Mouse (Mus musculus): Measurements from ENCODE around the gene Tpra1.

The Tpra1 gene

DNA sequence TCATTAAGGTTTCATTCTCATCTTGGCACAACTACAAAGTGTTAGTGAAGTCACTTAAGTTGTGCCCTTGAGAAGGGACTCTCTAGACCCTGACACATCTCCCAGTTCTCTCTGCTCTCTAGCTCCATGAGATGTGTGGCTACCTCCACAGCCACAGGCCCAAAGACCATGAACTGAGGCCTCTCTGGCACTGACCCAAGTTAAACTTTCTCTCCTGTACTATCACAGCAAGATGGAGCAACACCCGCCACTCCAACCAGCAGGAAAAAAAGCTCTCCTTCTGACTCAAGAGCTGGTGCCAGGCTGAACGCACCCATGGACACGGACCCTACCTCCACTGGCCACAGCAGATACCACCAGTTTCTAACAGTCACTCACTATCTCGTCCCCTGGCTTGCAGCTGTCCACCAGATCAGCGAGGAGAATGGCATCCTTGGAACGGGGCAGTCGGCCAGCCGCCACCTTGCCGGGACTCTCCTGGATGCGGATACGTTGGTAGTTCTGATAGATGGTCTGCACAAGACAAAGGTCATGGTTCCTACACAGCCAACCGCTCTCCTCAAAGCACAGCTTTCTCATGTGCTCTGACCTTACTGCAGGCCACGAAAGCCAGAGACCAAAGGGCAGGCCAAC is 12.5 kb upstream of the Tpra1 start:
- DNase-seq (ENCODE audit: low read depth, low spot score): no peak

DNA sequence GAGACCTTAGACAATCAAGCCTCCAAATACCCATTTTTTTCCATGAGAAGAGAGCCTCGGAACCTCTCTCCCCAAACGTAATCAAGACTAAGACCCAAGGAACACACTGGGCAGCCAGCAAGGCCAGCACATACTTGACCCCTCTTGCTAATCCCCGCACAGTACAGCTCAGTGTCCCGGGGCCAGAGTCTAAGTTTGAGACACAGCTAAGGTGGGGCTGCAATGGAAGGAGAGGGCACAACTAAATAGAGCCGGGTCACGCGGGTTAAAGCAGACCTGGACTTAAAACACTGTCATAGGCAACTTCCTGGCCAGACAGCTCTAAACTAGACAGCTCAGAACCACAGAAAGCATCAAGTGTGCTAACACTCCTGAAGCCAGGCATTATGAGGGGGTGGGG is 11.2 kb upstream of the Tpra1 start:
- no peak for DNase-seq (ENCODE audit: low read depth, low spot score)

DNA sequence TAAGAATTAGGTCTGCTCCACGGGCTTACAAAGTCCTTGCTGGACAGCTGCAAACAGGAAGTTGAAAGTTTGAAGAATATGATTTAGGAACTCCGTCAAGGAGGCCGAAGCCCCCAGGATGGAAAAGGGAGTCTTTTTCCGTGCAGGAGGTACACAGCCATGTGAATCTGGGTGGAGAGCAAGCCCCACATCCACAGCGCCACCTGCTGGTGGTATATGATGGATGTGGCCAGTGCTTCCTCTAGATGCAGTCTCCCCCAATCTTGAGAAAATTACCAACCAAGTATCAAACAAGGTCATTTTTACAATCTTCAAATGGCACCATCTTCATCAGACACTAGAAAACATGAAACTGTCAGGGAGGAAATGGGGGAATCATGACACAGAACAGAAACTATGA is 8.5 kb upstream of the Tpra1 start:
- no peak for DNase-seq (ENCODE audit: low read depth, low spot score)

DNA sequence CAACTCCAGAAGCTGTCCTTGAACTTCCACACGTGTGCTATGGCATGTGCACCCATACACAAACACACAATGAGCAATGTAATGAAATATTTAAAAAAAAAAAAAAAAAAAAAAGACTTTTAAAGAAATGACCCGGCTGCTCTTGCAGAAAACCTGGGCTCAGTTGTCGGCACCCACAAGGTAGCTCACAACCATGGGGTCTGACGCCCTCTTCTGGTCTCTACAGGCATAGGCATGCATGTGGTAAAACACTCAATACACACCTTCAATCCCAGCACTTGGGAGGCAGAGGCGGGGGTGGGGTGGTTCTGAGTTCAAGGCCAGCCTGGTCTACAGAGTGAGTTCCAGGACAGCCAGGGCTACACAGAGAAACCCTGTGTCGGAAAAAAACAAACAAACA is 6.1 kb upstream of the Tpra1 start:
- DNase-seq (ENCODE audit: low read depth, low spot score): no peak

DNA sequence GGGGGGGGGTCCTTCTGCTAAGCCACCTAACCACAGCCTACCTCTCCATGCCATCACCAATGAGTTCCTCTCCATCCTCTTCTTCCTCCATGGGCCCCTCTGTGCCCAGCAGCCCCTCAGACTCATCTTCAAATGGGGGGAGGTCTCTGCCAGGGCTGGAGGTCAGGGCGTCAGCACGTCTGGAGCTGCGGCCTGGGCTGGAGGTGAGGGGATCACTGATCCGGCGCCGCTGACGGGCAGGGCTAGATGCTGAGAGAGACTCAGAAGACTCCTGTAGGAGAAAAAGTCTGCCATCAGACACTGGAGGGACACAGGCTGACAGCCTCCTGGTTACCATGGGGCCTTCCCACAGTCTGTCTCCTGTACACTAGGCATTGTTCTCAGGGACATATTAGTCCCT is 4.8 kb upstream of the Tpra1 start:
- no peak for DNase-seq (ENCODE audit: low read depth, low spot score)

DNA sequence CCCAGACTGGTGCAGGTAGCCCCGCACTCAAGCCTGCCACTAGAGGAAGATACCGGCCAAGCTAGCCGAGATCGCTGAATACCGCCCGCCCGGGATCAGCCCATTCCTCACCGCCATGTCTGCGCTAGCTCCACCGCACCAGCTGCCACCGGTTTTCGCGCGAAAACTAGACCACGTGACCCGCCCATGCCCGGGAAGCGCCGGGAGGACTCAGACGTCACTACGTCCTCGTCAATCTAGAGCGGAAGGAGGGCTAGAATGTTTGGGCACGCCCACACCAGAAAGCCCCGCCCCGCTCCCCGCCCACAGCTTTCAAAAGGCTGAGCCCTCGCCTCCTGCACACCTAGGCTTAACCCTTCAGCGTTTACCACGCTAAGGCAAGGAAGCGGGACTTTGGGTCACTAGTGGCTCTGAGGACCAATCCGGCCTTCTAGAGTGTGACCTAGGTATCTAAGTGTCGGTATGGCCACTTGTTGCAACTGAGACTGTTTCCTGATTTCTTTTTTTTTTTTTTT is 3.5 kb upstream of the Tpra1 start, which contains the start of gene Mcm2:
Gene Mcm2 (minus strand): TSS at position 247 of the 515 bp plus-strand sequence.
- DNase-seq (ENCODE audit: low read depth, low spot score): peak; percentile 95

DNA sequence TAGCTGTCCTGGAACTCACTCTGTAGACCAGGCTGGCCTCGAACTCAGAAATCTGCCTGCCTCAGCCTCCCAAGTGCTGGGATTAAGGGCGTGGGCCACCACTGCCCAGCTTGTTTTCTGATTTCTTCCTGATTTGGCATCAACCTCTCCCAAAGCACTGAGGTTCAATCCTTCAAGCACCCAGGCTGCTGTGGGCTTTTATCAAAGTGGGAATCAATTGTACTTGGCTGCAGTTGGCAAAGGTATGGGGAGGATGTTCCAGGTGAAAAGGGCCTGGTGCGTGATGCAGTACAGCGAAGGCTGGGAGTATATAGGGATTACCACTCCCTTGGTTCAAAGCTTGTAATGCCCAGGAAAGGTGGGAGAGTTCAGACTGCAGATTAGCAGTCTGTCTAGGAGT is 3.0 kb upstream of the Tpra1 start:
- DNase-seq (ENCODE audit: low read depth, low spot score): no peak

DNA sequence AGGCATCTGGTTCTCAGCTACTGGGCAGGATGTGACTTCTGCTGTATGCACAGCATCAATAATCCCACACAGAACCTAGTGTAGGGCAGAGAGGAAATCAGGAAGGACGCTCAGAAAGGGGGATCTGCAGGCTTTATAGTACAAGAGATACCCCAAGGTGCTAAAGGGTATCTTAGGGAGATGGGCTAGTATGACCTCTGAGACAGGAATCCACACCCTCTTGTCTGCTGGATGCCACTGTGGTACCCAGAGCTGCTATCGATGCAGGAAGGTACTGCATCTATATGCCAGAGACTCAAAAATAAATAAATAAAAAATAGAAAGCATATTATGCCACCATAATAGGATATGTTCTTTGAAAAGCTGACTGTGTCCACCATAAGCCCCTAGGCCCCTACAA is 2.4 kb upstream of the Tpra1 start:
- DNase-seq (ENCODE audit: low read depth, low spot score): no peak

DNA sequence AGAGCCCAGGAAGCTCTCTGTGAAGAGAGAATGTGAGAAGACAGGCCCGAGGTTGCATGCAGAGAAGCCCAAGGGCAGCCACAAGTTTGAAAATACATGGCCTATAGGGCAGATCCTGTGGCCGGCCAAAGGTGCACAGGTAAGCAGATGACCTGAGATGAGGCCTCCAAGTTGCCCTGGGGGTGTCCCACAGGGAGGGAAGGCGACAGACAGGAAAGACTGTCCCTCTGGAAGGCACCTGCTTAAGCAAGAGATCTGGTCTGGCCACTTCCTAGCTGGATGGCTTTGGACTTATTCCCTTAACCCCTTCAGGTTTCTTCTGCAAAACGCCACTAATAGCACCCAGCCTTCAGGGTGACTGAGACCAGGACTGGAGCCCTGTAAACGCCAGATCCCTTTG is 580 bp upstream of the Tpra1 start:
- DNase-seq (ENCODE audit: low read depth, low spot score): no peak

DNA sequence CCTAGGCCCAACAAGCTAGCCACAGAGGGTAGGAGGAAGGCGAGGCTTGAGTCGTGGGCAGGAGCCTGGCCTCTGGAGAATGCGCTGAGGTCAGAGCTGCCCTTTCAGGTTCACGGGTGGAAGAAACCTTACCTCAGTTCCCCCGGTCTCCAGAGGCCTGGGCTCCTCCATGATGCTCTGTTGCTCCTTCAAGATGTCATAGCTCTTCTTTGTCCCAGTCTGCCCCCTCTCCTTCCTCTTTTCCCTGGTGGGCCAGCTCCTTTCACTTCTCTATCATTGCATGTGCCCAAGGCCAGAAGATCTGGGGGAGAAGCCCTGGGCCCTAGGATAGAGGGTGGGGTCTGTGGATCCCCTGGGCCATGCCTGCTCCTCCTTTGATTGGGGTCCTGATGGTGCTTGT is 1.7 kb downstream of the Tpra1 start:
- DNase-seq (ENCODE audit: low read depth, low spot score): no peak

DNA sequence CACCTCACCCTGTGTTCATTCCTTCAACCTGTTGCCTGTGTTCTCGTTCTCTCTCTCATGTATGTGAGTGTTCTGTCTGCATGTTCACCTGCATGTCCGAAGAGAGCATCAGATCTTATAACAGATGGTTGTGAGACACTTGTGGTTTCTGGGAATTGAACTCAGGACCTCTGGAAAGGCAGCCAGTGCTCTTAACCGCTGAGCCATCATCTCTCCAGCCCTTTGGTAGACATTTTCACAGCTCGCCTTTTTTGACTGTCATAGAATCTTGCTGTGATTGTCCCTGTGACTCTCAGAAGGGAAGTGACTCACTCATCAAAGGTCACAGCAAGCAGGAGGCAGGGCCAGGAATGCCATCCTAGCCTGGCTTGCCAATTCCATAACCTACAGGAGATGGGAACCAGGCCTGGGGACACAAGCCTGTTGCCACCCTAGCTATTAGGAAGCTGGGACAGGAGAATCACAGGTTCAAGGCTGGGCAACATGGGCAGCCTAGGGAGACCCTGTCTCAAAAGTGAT is 2.5 kb downstream of the Tpra1 start:
- DNase-seq (ENCODE audit: low read depth, low spot score): no peak

DNA sequence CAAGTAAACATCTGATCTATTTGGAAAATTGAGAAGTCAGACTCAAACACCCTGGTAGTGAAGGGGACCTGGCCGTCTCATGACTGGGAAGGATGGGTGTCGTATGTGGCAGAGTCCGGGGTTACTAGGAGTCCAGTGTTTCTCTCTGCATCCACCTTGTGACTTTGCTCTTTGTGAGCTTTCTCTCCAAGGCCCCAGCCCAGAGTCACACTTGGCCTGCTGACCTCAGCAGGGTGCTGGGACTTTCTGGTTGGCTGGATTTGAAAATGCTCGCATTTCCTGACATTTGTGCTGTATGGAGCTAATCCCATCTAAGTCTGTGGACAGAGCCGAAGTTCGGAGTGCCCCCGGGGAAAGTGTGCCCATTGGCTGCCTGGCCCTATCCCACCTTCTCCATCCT is 3.0 kb downstream of the Tpra1 start:
- no peak for DNase-seq (ENCODE audit: low read depth, low spot score)

DNA sequence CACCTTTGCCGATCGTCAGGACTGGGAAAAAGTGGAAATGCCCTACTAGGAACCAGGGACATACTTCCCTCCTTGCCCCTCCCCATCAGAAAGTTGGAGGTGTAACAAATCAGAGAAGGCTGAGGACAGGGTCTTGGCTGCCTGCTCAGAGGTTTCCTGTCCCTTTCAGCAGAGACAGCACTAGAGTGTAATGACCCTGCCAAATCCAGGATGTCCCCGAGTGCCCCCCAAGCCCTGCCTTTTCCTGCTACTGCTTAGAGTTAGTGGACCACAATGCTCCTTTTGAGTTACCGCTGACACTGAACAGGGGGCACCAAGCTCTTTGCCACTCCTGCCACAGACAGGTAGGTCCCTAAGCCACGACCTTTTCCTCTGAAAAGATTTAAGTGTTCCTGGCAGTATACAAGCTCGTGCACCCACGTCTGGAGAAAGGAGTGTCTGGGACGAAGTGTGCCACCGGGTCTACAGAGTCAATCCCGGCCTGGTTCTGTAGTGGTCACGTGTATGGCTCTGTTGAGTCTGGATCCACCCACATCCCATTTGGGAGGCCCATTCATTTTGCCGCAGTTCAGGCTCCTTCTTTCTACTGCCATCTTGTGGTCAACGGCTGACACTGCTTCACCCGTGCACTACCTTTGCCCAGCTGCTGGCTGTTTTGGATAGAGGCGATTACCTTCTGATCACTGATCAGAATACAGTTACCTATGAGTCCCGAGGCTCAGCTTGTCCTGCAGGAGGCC is 4.5 kb downstream of the Tpra1 start:
- peak; percentile 54 for DNase-seq (ENCODE audit: low read depth, low spot score)

DNA sequence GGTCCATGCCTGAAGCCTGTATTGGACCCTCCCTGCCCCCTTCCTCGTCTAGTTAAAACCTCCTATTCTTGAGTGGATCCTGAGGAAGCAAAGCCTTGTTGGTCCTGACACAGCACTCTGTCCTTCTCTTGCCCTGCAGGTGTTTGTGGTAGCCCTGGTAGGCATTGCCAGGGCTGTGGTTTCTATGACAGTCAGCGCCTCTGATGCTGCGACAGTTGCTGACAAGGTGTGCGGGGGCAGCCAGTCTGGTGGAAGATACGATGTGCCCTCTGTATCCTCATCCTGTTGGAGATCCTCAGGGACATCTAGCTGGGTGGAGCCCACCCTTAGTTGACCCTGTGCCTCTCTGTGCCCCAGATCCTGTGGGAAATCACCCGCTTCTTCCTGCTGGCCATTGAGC is 7.1 kb downstream of the Tpra1 start:
- DNase-seq (ENCODE audit: low read depth, low spot score): no peak

DNA sequence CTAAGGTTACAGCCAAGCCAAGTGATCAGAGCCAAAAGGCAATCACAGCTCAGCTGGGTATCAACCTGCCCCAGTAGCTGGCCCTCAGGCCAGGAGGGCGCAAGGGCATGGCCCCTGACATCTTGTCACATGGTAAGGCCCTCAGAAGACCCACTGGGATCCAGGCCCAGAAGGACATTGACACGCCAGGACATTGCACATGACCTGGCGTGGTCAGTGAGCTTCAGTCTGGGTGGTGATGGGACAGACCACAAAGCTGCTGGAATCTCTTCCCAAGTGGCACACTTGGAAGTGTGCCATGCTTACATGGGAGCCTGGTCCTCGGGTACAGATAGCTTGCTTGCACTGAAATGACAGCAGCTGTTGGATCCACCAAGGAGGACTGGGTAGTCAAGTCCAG is 11.0 kb downstream of the Tpra1 start:
- no peak for DNase-seq (ENCODE audit: low read depth, low spot score)

DNA sequence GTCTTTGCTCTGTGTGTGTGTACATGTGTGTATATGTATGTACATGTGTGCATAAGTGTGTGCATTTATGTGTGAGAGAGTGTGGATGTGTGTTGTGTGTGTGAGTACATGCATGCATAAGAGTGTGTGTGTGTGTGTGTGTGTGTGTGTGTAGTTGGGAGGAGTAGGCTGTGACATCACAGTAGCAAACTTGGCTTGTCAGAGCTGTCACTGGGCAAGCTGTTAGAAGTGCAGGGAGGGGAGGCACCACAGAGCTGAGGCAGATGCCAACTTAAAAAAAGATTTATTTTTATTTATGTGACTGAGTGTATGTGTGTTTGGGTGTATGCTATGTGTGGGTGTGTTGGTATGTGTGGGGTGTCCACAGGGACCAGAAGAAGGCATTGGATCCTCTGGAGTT is 11.4 kb downstream of the Tpra1 start:
- no peak for DNase-seq (ENCODE audit: low read depth, low spot score)

DNA sequence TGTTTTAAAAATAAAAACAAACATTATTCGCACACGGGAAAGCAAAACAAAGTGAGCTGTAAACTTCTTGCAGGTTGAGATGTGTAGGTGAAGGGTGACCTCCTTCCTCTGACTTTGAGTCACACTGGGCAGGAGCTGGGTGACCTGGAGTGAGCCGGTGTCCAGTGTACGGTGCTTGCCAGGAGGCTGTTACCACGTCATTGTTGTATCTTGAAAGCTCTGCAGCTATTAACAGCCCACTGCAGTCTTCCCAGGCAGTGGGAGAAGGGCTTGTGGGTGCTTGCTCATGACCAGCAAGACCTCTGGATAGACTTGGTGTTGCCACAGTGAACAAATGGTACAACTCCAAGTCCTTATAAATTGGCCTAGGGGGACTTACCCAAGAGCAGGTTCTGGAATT is 12.7 kb downstream of the Tpra1 start:
- DNase-seq (ENCODE audit: low read depth, low spot score): no peak

DNA sequence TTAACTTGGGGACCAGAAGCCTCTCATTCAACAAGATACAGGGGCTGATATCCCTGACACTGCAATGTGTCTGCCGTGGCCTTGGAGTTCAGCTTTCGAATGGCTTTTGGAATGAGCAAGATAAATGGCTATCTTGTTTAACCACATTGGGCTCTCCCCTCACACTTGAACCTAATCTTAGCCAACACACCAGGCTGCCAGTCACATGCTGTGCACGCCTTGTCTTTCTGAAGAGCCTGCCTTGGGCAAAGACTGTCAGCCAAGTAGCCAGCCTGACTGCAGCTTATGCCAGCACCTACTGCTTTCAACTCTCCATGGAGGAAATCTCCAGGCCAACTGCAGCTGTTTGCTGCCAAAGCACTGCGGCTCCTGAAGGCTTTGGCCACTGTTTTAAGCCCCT is 13.5 kb downstream of the Tpra1 start:
- DNase-seq (ENCODE audit: low read depth, low spot score): no peak

DNA sequence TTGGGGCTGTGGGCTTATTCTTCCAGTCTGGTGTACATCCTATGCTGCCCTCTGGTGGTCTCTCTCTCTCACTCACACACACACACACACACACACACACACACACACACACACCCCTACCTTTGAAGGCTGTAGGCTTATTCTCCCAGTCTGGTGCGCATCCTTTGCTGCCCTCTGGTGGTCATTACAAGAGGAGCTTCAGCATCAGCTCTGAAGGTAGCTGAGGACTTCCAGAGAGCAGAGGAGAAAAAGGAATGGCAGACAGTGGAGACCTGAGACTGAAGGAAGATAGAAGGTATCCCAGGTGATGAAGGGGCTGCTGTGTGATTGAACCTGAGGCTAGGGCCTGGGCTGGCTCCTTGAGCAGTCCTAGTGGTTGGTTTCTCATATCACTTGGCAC is 14.1 kb downstream of the Tpra1 start:
- DNase-seq (ENCODE audit: low read depth, low spot score): no peak

DNA sequence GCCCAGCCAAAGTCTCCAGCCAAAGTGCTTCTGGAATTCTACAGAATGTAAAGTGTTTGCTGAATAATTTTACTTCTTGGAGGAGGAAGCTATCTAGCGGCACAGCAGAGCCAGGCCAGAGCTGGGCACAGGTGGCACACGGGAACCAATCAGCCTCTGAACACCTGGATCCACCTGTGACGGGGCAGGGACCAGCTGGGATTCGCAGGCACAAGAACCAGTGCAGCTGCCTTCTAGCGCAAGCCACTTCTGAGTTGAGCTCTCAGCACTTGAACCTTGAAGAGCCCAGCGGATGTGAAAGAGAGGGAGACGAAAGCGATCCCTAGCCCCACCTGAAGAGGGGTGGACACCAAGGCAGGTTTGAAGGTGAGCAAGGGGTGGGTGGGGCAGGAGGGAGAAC is 16.8 kb downstream of the Tpra1 start:
- DNase-seq (ENCODE audit: low read depth, low spot score): no peak

DNA sequence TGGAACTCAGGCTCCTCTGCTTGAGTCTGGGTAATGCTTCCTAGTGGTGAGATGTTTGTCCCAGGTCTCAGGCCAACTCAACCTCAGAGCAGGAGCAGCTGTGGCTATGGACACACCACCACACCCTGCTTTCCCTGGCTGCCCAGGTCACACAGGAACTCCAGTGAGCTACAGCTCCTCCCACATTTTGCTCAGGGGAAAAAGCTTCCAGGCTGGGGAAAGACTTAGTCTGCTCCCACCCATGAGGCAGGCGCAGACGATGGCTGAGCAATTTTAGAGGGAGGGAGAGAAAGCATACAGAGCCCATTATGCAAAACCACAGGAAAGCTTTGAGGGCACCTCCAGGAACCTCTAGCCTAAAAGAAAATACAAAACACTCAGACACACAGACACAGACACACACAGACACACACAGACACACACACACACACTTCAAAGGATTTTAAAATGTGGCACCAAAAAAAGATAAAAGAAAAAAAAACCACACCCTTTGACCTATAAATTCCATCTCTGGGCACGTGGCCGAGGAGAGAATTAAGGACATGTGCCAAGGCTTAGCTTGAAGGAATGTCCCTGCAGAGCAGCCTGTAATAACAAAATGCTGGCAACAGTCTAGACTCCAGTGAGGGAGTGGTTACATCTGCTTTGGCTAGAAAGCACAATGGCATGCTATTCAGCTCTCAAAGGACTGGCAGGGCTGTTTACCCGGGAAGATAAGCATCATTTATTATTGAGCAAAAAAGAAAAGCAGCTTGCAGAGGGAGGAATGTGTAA is 22.6 kb downstream of the Tpra1 start:
- no peak for DNase-seq (ENCODE audit: low read depth, low spot score)

DNA sequence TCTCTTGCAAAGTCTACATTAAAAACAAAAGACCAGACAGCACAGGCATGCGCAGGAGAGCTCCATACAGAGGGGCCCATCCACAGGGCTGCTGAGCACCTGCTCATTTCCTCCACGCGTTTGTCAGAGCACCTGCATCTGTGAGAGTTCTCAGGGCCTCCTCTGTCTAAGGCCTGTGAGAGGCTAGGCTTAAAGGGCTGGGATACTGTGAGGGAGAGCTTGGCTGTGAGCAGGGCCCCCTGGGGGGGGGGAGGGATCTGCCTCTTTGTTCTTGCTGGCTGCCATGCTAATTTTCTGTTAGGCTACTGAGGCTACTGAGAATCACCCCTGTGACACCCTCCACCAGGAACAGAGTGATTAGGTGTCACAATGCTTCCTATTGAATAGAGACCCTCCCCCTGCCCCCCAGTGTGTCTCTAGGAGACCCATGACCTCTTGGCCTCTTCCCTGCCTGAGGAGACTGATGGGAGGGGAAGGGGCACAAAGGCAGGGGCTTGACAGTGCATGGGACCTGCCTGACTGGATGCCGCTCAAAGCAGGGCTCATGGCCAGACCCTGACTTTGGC is 23.7 kb downstream of the Tpra1 start:
- no peak for DNase-seq (ENCODE audit: low read depth, low spot score)

Measured in embryo, embryonic 11.5 days (tissue).